Mouse (Mus musculus): ENCODE measurements around the gene Trnp1. TPM values are rescaled to one million over a fixed set of nuclear protein-coding genes. Genes with fewer than 3 reads are reported as not detected.

Trnp1 gene
- total and polyA plus RNA-seq, 3 experiments, result 1.6 TPM; not detected in 1

GRCm38 (mm10) chr4:133443085-133443484 lies 55.3 kb downstream of the Trnp1 start:
- H3K79me2 ChIP-seq (ENCODE audit: control insufficient read depth, insufficient read depth, low read length, poor library complexity), result no peaks in the 10 kb centered on the region
- H3K36me3 ChIP-seq (ENCODE audit: control insufficient read depth in 1 of 2, insufficient read depth in 2 of 2, low read length in 2 of 2), result no peaks in the 10 kb centered on the region

DNA sequence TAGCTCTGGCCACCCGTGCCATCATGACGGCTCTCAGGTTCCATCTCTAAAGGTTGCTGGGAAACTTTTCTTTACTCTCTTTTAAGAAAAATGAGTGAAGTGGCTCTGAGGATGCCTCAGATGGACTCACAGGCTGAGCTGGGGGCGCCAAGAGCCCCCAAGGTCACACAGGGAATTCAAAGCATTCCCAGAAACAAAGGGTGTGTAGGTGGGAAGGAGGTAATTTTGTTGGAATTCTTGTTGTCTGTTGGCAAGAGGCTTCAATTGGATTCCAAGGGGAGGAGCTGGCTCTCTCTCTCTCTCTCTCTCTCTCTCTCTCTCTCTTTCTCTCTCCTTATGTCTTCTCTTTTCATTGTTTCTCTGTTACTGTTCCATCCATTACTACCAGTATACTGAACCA lies 56.2 kb downstream of the Trnp1 start:
- Histone ChIP-seq H3K27ac (ENCODE audit: control insufficient read depth, low read depth, low read length) (no peak overlapping the region), H3K9me3 (replicated peaks; ENCODE audit: insufficient read depth, low read length) (no peaks in the 10 kb centered on the region)

More at GRCm38 (mm10) chr4:133443085-133443484, 55.3 kb downstream of the Trnp1 start:
- Histone ChIP-seq H3K4me1 (ENCODE audit: control insufficient read depth in 1 of 2, insufficient read depth in 2 of 2, low read length in 2 of 2) (no peaks in the 10 kb centered on the region; a peak in 1 of 4 replicates), H3K9me3 (replicated peaks; ENCODE audit: insufficient read depth, low read length) (no peaks in the 10 kb centered on the region), H3K9ac (ENCODE audit: control insufficient read depth, low read depth, low read length, poor library complexity, severe bottlenecking) (no peak overlapping the region), H3K4me3 (ENCODE audit: control insufficient read depth in 1 of 2, insufficient read depth in 1 of 2, low read depth in 2 of 2, low read length in 2 of 2) (no peak overlapping the region), H3K27ac (ENCODE audit: control insufficient read depth, low read depth, low read length) (no peak overlapping the region), H3K27me3 (ENCODE audit: control insufficient read depth in 1 of 2, insufficient read depth in 2 of 2, low read length in 2 of 2) (peaks cover 0 to 3% of the 10 kb centered on the region in 2 experiments; a peak in 3 of 4 replicates)
- no peak for DNase-seq (ENCODE audit: low read depth, low spot score)
- TF ChIP-seq CTCF (IDR thresholded peaks at IDR 0.05 in 2 of 3, conservative IDR thresholded peaks at IDR 0.05 in 1 of 3; ENCODE audit: control insufficient read depth in 1 of 3, insufficient read depth in 1 of 3, low read depth in 2 of 3, low read length in 3 of 3, poor library complexity in 1 of 3, severe bottlenecking in 1 of 3) (no peak), HCFC1 (IDR thresholded peaks at IDR 0.05; ENCODE audit: low read depth, low read length) (no peak), MAZ (IDR thresholded peaks at IDR 0.05; ENCODE audit: low read depth, low read length) (no peak), MAFK (IDR thresholded peaks at IDR 0.05; ENCODE audit: borderline replicate concordance, low read depth, low read length) (no peak), POLR2AphosphoS5 (IDR thresholded peaks at IDR 0.05; ENCODE audit: borderline replicate concordance, low read depth, low read length) (no peak), KAT2A (conservative IDR thresholded peaks at IDR 0.05; ENCODE audit: low read depth, low read length) (no peak), MEF2A (IDR thresholded peaks at IDR 0.05; ENCODE audit: extremely low read depth, insufficient replicate concordance, low read depth, low read length, poor library complexity, severe bottlenecking) (no peak), USF2 (IDR thresholded peaks at IDR 0.05; ENCODE audit: borderline replicate concordance in 1 of 2, insufficient read depth in 1 of 2, low read depth in 1 of 2, low read length in 2 of 2) (no peak), ZNF384 (IDR thresholded peaks at IDR 0.05; ENCODE audit: low read depth, low read length) (no peak), UBTF (IDR thresholded peaks at IDR 0.05; ENCODE audit: borderline replicate concordance, insufficient read depth, low read depth, low read length) (no peak), TCF12 (IDR thresholded peaks at IDR 0.05; ENCODE audit: low read depth, low read length) (no peak)

More for the DNA sequence above, 56.2 kb downstream of the Trnp1 start:
- H3K4me1 ChIP-seq (ENCODE audit: control insufficient read depth in 1 of 2, insufficient read depth in 2 of 2, low read length in 2 of 2), result no peaks in the 10 kb centered on the region; a peak in 1 of 4 replicates
- H3K79me2 ChIP-seq (ENCODE audit: control insufficient read depth, insufficient read depth, low read length, poor library complexity), result no peaks in the 10 kb centered on the region
- TF ChIP-seq GABPA (IDR thresholded peaks at IDR 0.05; ENCODE audit: low read depth, low read length) (no peak), EP300 (IDR thresholded peaks at IDR 0.05; ENCODE audit: low read depth in 1 of 2, low read length in 2 of 2) (no peak), MEF2A (IDR thresholded peaks at IDR 0.05; ENCODE audit: extremely low read depth, insufficient replicate concordance, low read depth, low read length, poor library complexity, severe bottlenecking) (no peak), ZNF384 (IDR thresholded peaks at IDR 0.05; ENCODE audit: low read depth, low read length) (no peak), POLR2AphosphoS5 (IDR thresholded peaks at IDR 0.05; ENCODE audit: borderline replicate concordance, low read depth, low read length) (no peak), ELF1 (IDR thresholded peaks at IDR 0.05; ENCODE audit: low read depth, low read length) (no peak), USF2 (IDR thresholded peaks at IDR 0.05; ENCODE audit: borderline replicate concordance in 1 of 2, insufficient read depth in 1 of 2, low read depth in 1 of 2, low read length in 2 of 2) (no peak), TBP (IDR thresholded peaks at IDR 0.05; ENCODE audit: low read depth, low read length) (no peak), JUND (IDR thresholded peaks at IDR 0.05; ENCODE audit: low read depth, low read length) (no peak), USF1 (IDR thresholded peaks at IDR 0.05; ENCODE audit: low read depth, low read length) (no peak), POLR2AphosphoS2 (IDR thresholded peaks at IDR 0.05; ENCODE audit: low read length) (no peak), MAFK (IDR thresholded peaks at IDR 0.05; ENCODE audit: borderline replicate concordance, low read depth, low read length) (no peak), GATA1 (IDR thresholded peaks at IDR 0.05; ENCODE audit: low read depth, low read length) (no peak), ZC3H11A (IDR thresholded peaks at IDR 0.05; ENCODE audit: low read depth, low read length) (no peak)
- no peak overlapping the region for H3K9ac ChIP-seq (ENCODE audit: control insufficient read depth, low read depth, low read length, poor library complexity, severe bottlenecking)
- no peaks in the 10 kb centered on the region for H3K36me3 ChIP-seq (ENCODE audit: control insufficient read depth in 1 of 2, insufficient read depth in 2 of 2, low read length in 2 of 2)
- peaks cover 0 to 3% of the 10 kb centered on the region in 2 experiments; a peak in 3 of 4 replicates for H3K27me3 ChIP-seq (ENCODE audit: control insufficient read depth in 1 of 2, insufficient read depth in 2 of 2, low read length in 2 of 2)
- no peak overlapping the region for H3K4me3 ChIP-seq (ENCODE audit: control insufficient read depth in 1 of 2, insufficient read depth in 1 of 2, low read depth in 2 of 2, low read length in 2 of 2)
- DNase-seq (ENCODE audit: low read depth, low spot score), result no peak

Data from MEL (cell line).